Mouse (Mus musculus) left cerebral cortex, adult 2 months (tissue): Measurements from ENCODE around the gene Ntan1. TPM values are rescaled to one million over a fixed set of nuclear protein-coding genes. Genes with fewer than 3 reads are reported as not detected.

ENCODE experiments used
- DNase-seq, 2 experiments: peaks; one replicate each; pipeline ENCODE4 v3.0.0; 2021 to 2022; ENCODE audit warnings: low spot score in 2 of 2, mixed read lengths in 1 of 2; ENCODE audit errors: extremely low spot score in 1 of 2
- H3K27ac ChIP-seq: fragments of 200-600 bp; 2 replicates; pipeline ENCODE4 v1.8.1; 2022
- H3K4me3 ChIP-seq: fragments of 200-600 bp; 2 replicates; pipeline ENCODE4 v1.8.1; 2022
- CTCF ChIP-seq: fragments of 200-600 bp; IDR thresholded peaks from 2 replicates; pipeline ENCODE4 v1.8.1; 2022; ENCODE audit warnings: antibody characterized with exemption, mild to moderate bottlenecking, moderate library complexity
- intact Hi-C: fragments of 180-260 bp; cut with DNase I; formaldehyde crosslinking; loops from one replicate; pipeline ENCODE4 v1.15.1; 2025
- total RNA-seq, 2 experiments: library from RNA; stranded (reverse); gene quantifications; 2 replicates each; pipeline ENCODE4 v1.2.3; 2021

The Ntan1 gene
- total RNA-seq, 2 experiments from 2014 or later: 92.8 to 99.1 TPM

GRCm38 (mm10) chr16:13807616-13808015 lies 11.0 kb upstream of the Ntan1 start:
- Histone ChIP-seq H3K4me3 (no peak overlapping the region), H3K27ac (no peak overlapping the region)
- intact Hi-C loops: no loop called here
- DNase-seq: no peak
- TF ChIP-seq CTCF: no peak

GRCm38 (mm10) chr16:13808410-13808809 lies 10.2 kb upstream of the Ntan1 start:
- intact Hi-C loops: no loop called here
- no peak overlapping the region for H3K4me3 ChIP-seq
- DNase-seq: no peak
- no peak overlapping the region for H3K27ac ChIP-seq
- TF ChIP-seq CTCF: no peak

- no peak; the same call in 1 of the 2 replicates for TF ChIP-seq CTCF
- no peak overlapping the region for H3K4me3 ChIP-seq
- no peak for DNase-seq
- H3K27ac ChIP-seq: no peak overlapping the region
- intact Hi-C loops: no loop called here
Measured at GRCm38 (mm10) chr16:13812152-13812551, 6.5 kb upstream of the Ntan1 start.

- Histone ChIP-seq H3K4me3 (no peak overlapping the region), H3K27ac (no peak overlapping the region)
- intact Hi-C loops: no loop called here
- TF ChIP-seq CTCF: no peak
- DNase-seq: no peak
Measured at GRCm38 (mm10) chr16:13813200-13813599, 5.4 kb upstream of the Ntan1 start.

- DNase-seq: no peak
- no peak for TF ChIP-seq CTCF
- intact Hi-C loops: no loop called here
- H3K27ac ChIP-seq: peak overlapping the region; percentile 100
- peak overlapping the region; percentile 87 for H3K4me3 ChIP-seq
Measured at GRCm38 (mm10) chr16:13819394-13819743, 724 bp downstream of the Ntan1 start.

GRCm38 (mm10) chr16:13819806-13820500 lies 1.3 kb downstream of the Ntan1 start:
- intact Hi-C loops: no loop called here
- no peak for DNase-seq
- TF ChIP-seq CTCF: no peak; the same call in 1 of the 2 replicates
- peak overlapping the region; percentile 100 for H3K27ac ChIP-seq
- peak overlapping the region; percentile 87 for H3K4me3 ChIP-seq

GRCm38 (mm10) chr16:13820771-13821170 lies 2.1 kb downstream of the Ntan1 start:
- Histone ChIP-seq H3K27ac (no peak overlapping the region), H3K4me3 (no peak overlapping the region)
- DNase-seq: no peak
- intact Hi-C loops: no loop called here
- TF ChIP-seq CTCF: no peak

GRCm38 (mm10) chr16:13825781-13826490 lies 7.3 kb downstream of the Ntan1 start:
- TF ChIP-seq CTCF: no peak
- intact Hi-C loops: no loop called here
- Histone ChIP-seq H3K27ac (no peak overlapping the region), H3K4me3 (no peak overlapping the region)
- no peak for DNase-seq

GRCm38 (mm10) chr16:13826511-13826910 lies 7.9 kb downstream of the Ntan1 start:
- H3K4me3 ChIP-seq: no peak overlapping the region
- H3K27ac ChIP-seq: no peak overlapping the region
- TF ChIP-seq CTCF: no peak
- no peak for DNase-seq
- intact Hi-C loops: no loop called here

- DNase-seq: no peak
- TF ChIP-seq CTCF: peak; percentile 21
Measured at GRCm38 (mm10) chr16:13830444-13830843, 11.8 kb downstream of the Ntan1 start.

GRCm38 (mm10) chr16:13831606-13832005 lies 13.0 kb downstream of the Ntan1 start:
- no peak overlapping the region for H3K4me3 ChIP-seq
- no peak for TF ChIP-seq CTCF
- no peak for DNase-seq
- H3K27ac ChIP-seq: no peak overlapping the region
- intact Hi-C loops: no loop called here

More at GRCm38 (mm10) chr16:13830444-13830843, 11.8 kb downstream of the Ntan1 start:
- Histone ChIP-seq H3K27ac (no peak overlapping the region), H3K4me3 (no peak overlapping the region)
- intact Hi-C loops: no loop called here

- TF ChIP-seq CTCF: no peak
- DNase-seq: no peak
- Histone ChIP-seq H3K27ac (no peak overlapping the region), H3K4me3 (no peak overlapping the region)
- intact Hi-C loops: no loop called here
Measured at GRCm38 (mm10) chr16:13834382-13834781, 15.7 kb downstream of the Ntan1 start.

GRCm38 (mm10) chr16:13840056-13840455 lies 21.4 kb downstream of the Ntan1 start:
- no peak overlapping the region for H3K4me3 ChIP-seq
- intact Hi-C loops: no loop called here

More at GRCm38 (mm10) chr16:13840056-13840455, 21.4 kb downstream of the Ntan1 start:
- no peak for DNase-seq
- no peak overlapping the region for H3K27ac ChIP-seq
- TF ChIP-seq CTCF: no peak
